Mouse (Mus musculus): Measurements from ENCODE around the gene Lipn.

DNA sequence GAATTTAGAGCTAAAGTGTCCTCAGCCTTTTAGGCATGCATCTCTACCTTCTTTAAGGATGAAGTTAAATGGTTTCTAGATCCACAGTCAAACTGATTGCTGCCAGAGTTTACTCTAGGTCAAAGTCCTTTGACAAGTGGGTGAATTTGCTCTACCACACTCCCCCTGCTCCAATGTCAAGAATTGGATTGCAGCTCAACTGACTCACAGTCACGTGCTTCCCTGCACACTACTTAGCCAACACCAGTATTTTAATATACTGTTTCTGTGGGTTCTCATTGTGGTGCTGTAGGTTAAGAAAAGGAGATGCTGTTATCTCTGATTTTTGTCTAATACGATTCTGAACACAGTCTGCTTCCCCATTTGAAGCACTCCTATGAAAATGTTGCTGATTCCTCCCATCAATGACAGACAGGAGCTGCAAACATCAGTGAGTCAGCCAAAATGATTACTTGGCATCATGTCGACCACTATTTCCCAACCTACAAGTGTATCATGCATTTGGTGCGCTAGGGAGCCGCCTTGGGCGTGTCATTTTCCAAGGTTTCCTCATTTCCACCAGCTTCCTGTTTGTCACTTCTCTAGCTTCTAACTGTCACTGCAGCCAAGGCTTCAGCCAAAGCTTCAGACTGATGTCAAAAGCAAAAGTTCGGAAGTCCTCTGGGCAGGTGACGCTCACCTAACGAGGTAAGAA, at the start of gene Lipn:
- TF ChIP-seq POLR2A (IDR thresholded peaks at IDR 0.05; ENCODE audit: insufficient read length, low read depth) (no peak), E2F4 (IDR thresholded peaks at IDR 0.05; ENCODE audit: insufficient read depth) (no peak), POLR2AphosphoS2 (IDR thresholded peaks at IDR 0.05; ENCODE audit: insufficient read length, low read depth) (no peak), TCF3 (IDR thresholded peaks at IDR 0.05; ENCODE audit: insufficient read length, low read depth) (no peak), MAX (IDR thresholded peaks at IDR 0.05; ENCODE audit: low read depth) (no peak)
